Mouse (Mus musculus) 3134 (cell line): Measurements from ENCODE around the gene Olfr357.

Experiments
- DNase-seq: peaks from one replicate; pipeline ENCODE4 v3.0.0-alpha.2; 2011; ENCODE audit warnings: low spot score; ENCODE audit not compliant: insufficient read length; ENCODE audit errors: extremely low read depth

Gene Olfr357

DNA sequence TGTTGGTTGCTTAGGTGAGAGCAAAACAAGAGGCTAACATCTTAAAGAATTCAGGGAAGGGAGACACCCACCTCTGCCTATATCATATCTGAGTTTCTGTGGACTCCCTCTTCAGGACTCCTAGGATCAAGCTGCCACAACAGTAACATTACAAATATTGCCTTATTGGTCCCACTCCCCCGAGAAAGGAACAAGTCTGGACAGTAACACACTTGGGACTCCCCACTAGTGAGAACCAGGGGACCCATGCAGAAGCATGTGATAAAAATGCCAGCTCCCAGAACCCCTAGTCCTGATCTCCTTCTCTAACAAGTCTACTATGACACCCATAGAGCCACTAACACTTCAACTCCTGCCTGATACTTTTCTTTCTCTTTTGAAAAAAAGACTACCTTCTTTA, at the start of gene Olfr357:
Olfr357 (plus strand) TSS at position 301 of the 400 bp plus-strand sequence.
- no peak for DNase-seq

DNA sequence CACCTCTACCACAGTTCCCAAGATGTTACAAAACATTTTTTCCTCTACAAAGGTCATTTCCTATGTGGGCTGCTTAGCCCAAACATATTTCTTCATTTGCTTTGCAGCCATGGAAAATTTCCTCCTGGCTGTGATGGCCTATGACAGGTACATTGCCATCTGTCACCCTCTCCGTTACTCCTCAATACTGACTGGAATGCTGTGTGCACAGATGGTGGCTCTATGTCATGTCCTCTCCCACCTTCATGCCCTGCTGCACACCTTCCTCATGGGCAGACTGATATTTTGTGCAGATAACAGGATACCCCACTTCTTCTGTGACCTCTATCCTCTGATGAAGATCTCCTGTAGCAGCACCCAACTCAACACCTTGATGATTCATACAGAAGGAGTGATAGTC, 3.4 kb downstream of the Olfr357 start:
- no peak for DNase-seq

DNA sequence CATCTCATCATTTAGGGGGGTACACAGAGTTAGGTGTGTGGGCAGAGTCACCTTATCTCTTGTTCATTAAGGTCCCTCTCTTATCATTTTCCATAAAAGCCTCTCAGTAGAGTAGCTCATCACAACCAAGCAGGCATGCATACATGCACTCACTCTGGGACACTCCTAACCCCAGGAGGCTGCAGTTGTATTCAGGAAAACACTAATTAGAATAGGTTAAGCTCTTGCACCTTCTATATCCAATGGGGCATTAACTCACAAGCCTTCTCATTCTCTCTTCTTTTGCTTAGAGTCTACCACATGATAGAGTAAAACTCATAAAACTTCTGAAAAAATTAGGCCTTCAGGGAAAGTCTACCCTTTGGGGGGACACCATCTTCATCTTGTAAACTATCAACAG, 15.6 kb downstream of the Olfr357 start, which contains the start of gene Olfr358:
Olfr358 (minus strand) TSS at position 101 of the 400 bp plus-strand sequence.
- no peak for DNase-seq
